Mouse (Mus musculus) ES-CJ7 (cell line): ENCODE data around the gene Amz1.

Experiments
- DNase-seq: peaks from one replicate; pipeline ENCODE4 v3.0.0; 2011; ENCODE audit warnings: low read depth, low spot score

Amz1 gene

GRCm38 (mm10) chr5:140726062-140726839 lies 2.3 kb downstream of the Amz1 start:
- no peak for DNase-seq

GRCm38 (mm10) chr5:140726946-140727740 lies 3.2 kb downstream of the Amz1 start:
- DNase-seq = no peak

GRCm38 (mm10) chr5:140731040-140731797 lies 7.3 kb downstream of the Amz1 start:
- DNase-seq = no peak

DNA sequence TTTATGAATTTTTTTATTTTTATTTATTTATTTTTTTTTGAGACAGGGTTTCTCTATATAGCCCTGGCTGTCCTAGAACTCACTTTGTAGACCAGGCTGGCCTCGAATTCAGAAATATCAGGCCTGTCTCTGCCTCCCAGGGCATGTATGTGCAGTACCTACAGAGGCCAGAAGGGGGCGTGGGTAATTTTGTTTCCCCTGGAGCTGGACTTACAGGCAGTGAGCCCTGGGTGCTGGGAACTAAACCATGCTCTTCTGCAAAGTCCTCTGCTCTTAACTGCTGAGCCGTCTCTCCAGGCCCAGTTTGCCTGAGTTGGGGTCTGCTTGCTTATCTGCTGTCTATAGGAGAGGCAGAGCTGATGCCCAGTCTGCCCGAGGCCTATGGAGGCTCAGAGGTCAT lies 8.3 kb downstream of the Amz1 start:
- DNase-seq = peak; percentile 71

DNA sequence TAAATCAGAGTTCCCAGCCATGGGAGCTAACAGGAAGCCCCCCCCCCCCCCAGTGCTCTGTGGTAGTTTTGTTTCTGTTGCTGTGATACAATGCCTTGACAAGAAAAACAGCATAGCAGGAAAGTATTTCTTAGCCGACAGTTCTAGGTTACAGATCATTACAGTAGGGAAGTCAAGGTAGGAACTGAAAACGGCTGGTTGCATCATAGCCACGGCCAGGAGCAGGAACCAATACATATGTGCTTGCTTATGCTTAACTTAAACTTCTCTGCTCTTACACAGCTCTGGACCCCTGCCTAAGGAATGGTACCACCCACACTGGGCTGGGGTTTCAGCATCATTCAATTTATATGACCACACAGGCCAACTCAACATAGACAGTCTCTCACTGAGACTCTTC lies 9.4 kb downstream of the Amz1 start:
- DNase-seq = no peak

DNA sequence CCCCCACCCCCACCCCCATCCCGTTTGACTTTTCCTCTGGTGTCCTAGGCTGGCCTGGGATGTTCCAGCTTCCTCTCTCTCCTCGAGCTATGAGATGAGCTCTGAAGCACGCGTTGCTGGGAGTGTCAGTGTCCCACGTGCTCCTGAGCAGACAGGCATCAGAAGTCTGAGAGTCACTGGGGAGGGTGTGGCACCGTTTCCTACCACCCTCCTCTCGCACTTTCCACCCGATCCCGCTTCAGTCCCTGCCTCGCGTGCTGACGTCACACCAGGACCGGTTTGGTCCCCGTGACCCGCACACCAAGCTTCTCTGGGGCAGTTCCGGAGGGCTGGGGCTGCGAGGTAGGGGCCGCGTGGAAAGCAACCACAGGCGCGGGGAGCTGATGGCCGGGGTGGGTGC lies 11.4 kb downstream of the Amz1 start:
- peak; percentile 87 for DNase-seq

DNA sequence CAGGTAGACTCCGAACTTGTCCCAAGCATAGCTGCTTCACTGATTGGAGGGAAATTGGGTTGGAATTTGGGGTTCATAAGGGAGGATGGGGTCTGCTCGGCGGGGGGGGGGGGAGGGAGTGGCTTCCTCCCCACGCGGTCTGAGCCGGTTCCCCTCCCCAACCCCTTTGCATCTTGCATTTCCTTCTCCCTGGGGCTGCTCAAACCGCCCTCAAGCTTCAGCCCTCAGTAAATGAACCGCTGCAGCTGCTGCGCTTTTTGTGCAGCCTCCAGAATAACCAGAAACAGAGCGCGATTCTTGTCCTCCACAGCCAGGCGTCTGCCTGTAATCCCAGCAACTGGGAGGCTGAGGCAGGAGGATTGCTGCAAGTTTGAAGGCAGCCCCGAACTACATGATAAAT lies 12.2 kb downstream of the Amz1 start:
- peak; percentile 54 for DNase-seq

GRCm38 (mm10) chr5:140739813-140740212 lies 15.9 kb downstream of the Amz1 start:
- DNase-seq = no peak

GRCm38 (mm10) chr5:140741040-140741439 lies 17.1 kb downstream of the Amz1 start:
- DNase-seq = no peak

DNA sequence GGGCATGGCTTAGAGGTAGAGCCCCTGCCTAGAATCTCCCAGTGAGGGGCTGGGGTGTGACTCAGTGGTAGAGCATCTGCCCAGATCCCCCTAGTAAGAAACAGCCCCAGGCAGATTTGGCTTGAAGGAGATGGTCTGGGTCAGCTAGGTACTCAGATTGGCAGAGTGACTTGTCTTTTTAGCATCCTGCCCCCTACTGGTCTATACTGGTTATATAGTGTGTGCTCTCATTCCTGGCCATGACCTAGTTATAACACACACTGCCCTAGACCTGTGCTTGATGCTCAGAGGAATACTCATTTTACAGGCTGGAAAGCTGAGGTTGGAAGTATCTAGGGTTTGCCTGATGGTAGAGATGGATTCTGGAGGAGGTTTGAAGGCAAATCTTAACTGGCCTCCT lies 17.9 kb downstream of the Amz1 start:
- peak; percentile 51 for DNase-seq

DNA sequence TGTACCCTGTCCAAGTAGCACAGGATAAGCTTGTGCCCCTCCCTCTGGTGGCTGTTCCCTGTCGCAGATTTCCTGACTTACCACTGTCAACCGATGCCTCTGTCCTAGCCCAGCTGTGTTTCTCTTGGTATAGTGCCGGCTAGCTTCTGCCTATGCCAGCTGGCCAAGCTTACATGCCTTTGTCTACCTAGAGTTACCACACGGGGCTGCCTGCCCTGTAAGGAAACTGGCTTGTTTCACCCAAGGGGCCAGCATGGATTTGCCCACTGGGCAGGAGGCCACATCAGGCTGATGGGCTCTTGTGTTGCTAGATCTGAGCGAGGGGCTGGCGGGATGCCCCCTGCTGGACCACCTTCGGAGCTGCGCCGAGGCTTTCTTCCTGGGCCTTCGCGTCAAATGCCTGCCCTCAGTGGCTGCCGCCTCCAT lies 19.8 kb downstream of the Amz1 start:
- peak; percentile 58 for DNase-seq

DNA sequence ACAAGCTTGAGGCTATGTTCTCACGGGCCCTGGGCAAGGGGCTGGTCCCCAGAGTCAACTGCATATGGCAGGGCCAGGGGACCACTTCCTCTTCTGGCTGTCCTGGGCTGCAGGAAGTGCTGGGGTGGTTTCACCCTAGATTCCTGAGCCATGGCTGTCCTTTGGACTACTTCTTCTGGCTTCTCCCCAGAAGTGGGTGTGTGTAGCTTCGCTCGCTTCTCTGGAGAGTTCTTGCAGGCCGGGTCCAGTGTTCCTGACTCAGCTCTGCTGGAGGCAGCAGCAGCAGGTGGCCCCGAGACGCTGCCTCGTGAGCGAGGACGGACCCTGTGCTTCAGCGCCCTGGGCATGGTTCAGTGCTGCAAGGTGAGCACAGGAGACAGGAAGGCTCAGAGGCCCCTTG lies 24.5 kb downstream of the Amz1 start:
- no peak for DNase-seq

- DNase-seq = peak; percentile 83
These were observed 25.3 kb downstream of the Amz1 start for GRCm38 (mm10) chr5:140749062-140749875.

DNA sequence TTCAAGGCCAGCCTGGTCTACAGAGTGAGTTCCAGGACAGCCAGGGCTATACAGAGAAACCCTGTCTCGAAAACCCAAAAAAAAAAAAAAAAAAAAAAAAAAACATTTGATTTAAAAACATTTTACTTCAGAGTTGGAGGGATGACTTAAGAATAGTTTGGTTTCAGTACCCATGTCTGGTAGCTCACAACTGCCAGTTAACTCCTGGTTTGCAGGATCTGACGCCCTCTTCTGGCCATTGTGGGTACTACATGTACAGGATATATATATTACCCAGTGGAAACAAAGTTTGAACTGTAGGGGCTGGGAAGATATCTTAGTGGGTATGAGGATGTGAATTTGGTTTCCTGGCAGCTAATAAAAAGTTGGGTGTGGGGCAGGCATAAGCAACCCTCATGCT lies 27.0 kb downstream of the Amz1 start:
- DNase-seq = peak; percentile 54

GRCm38 (mm10) chr5:140752041-140752440 lies 28.1 kb downstream of the Amz1 start:
- DNase-seq = no peak

- DNase-seq = peak; percentile 47
These were observed 28.7 kb downstream of the Amz1 start for GRCm38 (mm10) chr5:140752639-140753038.

DNA sequence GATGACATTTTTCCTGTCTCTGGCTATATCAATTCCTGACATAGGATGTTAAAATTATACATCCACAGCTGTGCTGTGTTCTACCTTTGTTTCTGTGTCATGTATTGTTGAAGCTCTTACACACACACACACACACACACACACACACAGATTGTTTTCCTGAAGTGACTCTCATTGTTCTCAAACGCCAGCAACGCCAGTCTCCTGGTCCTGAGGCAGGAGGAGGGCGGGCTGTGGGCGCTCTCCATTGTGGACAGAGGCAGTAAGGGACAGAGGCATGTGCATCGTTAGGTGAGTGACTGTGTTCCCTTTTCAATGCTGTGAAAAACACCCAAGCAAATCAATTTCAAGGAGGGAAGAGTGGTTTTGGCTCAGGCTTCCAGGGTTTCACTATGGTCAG lies 29.3 kb downstream of the Amz1 start:
- no peak for DNase-seq

DNA sequence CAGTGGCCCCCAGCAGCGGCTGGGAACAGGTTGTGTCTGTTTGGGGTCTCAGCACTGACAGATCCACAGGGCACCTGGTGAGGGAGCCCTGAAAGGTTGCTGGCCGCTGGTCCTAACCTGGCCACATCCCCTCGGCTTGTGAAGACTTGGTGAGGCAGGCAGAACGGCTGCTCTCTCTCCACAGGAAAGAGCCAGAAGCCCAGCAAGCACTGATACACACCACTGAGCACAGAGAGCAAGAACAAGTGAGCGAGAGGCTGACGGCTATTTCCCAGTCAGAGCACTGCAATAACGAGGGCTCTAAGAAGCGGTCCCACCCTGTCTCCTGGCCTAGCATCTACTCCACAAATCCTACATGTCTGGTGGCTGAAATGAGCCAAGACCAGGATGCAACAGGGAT lies 34.9 kb downstream of the Amz1 start:
- DNase-seq = no peak

- DNase-seq = no peak
These were observed 38.6 kb downstream of the Amz1 start for GRCm38 (mm10) chr5:140762540-140762939.

- no peak for DNase-seq
These were observed 41.1 kb downstream of the Amz1 start for GRCm38 (mm10) chr5:140764921-140765613.

DNA sequence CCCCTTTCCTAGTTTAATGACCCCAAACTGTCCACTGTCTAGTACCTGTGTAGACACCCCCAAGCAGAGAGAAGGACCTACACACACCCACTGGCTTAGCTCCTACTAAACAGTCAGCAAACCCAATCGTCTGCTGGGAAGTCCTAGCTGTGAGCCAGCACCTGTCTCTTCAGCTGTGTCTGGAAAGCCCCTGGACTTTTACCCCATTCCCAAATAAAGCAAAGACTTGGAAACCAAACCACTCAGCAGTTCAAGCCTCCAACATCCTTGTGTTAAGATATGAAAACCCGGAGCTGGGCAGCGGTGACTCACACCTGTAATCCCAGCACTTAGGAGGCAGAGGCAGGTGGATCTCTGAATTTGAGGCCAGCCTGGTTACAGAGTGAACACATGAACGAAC lies 42.6 kb downstream of the Amz1 start:
- no peak for DNase-seq
